Mouse (Mus musculus): ENCODE results near the gene Kcnc3.

The Kcnc3 gene

DNA sequence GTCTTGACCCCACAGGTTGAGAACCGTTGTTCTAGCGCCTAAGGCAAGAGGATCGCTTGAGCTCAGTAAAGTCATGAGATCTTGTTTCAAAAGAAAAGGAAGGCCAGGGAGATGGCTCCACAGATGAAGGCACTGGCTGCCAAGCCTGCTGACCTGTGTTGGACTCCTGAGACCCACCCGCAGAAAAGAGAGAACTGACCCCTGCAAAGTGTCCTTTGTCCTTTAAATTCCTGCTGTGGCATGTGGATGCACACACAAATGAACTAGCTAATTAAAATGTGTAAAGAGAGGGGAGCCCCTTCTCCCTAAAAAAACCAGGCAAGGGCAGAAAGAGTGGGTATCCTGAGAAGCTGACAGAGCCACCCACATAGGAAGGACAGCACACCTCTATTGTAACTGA is 18.7 kb upstream of the Kcnc3 start:
- no peak for DNase-seq

DNA sequence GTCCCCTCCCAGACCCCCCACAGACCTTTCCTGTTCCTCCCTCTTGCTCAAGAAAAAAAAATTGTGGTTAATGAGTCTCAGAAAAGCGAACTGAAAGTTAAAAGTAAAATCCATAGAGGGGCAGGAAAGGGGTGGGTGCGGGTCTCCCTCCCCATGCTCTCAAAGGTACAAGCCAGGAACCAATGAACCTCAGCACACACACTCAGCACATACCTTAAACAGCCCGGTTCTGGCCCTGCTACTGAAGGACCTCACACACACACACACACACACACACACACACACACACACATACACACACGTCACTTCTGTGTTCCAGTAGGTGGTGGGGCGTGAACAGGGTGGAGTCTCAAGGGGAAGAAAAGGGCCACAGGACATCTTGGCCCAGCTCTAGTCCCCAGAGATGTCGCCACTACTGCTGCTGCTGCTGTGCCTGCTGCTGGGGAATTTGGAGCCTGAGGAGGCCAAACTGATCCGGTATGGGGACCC is 18.2 kb upstream of the Kcnc3 start, which contains the start of gene Napsa:
Gene Napsa, plus strand, starts transcription at position 168 of the 489 bp plus-strand sequence.
- DNase-seq, result no peak

GRCm38 (mm10) chr7:44572956-44573484 is 17.4 kb upstream of the Kcnc3 start:
- DNase-seq, result no peak

DNA sequence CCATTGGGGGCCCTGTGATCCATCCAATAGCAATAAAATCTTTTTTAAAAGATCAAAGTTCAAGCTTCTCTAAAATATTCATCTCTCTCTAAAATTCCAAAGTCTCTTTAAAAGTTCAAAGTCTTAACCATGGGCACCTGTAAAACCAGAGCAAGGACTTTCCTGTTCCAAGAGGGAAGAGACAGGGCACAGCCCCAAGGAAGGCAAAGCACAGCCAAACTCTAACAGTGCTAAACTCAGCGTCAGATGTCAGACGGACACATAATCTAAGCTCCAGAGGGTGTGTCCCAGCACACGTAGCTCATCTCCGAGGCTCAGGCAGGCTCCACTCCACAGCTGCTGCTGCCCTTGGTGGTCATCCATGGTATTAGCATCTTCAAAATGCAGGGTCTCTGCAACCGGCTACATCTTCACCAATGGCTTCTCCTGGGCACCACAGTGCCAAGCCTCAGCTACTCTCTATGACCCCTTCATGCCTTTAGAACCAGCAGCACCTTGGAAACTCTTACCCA is 14.1 kb upstream of the Kcnc3 start:
- DNase-seq, result peak in 1 of 2 experiments; percentile 22

GRCm38 (mm10) chr7:44581637-44582036 is 8.8 kb upstream of the Kcnc3 start:
- DNase-seq, result no peak

GRCm38 (mm10) chr7:44582709-44583108 is 7.8 kb upstream of the Kcnc3 start:
- no peak for DNase-seq

GRCm38 (mm10) chr7:44583146-44583545 is 7.3 kb upstream of the Kcnc3 start:
- DNase-seq, result no peak

GRCm38 (mm10) chr7:44584265-44584804 is 6.1 kb upstream of the Kcnc3 start:
- DNase-seq, result no peak

DNA sequence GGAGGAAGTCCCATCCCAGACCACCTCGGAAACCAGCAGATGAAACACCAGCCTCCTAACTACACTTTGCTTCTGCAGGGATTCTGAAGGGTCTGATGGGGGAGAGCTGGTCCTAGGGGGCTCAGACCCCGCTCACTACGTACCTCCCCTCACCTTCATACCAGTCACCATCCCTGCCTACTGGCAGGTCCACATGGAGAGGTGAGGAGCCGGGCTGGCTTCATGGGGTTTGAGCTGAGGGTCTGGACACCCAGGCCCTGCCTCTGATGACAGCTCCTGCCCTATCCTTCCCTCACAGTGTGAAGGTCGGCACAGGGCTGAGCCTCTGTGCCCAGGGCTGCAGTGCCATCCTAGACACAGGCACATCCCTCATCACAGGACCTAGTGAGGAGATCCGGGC is 5.5 kb upstream of the Kcnc3 start:
- DNase-seq, result no peak

DNA sequence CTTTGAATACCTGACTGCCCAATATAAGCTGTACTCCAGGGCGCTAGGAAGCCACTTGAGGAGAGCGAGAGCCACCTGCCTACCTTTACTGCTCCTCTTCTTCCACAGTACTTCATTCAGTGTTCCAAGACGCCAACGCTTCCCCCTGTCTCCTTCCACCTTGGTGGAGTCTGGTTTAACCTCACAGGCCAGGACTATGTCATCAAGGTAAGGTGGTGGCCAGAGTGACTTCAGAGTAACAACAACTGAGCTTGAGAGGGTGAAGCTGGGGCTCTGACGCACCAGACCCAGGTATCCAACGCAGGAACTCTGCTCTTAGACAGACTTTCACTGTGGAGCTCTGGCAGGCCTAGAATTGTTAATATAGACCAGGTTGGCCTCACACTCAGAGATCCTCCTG is 4.9 kb upstream of the Kcnc3 start:
- DNase-seq, result no peak

DNA sequence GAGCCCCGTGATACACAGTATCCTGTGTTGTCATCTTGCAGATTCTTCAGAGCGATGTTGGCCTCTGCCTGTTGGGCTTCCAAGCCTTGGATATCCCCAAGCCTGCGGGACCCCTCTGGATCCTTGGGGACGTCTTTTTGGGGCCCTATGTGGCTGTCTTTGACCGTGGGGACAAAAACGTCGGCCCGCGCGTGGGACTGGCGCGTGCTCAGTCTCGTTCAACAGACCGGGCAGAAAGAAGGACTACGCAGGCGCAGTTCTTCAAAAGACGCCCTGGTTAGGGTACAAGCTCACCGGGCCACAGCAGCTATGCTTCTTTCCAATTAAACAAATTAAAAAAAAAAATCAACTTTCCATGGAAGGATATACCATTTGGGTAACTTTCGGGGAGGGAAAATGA is 3.9 kb upstream of the Kcnc3 start:
- peak; percentile 77 to 78 for DNase-seq

DNA sequence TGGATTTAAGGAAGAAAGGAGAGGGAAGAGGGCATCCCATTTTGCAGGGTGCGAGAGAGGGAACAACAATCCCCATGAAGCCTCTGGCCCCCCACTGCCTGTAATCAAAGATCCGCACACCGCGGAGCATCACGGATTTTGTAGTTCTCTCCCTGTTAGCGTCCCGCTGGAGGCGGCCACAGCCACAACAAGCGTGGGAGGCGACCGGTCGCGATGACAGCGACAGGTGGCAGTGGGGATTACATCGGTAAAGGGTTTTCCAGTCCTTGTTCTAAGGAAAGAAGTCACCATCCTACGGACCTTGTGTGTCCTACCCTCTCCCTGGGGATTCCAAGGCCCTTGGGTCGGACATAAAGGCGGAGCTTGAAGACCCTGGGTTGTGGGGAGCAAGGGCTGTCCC is 3.5 kb upstream of the Kcnc3 start:
- DNase-seq, result peak; percentile 89 to 91

DNA sequence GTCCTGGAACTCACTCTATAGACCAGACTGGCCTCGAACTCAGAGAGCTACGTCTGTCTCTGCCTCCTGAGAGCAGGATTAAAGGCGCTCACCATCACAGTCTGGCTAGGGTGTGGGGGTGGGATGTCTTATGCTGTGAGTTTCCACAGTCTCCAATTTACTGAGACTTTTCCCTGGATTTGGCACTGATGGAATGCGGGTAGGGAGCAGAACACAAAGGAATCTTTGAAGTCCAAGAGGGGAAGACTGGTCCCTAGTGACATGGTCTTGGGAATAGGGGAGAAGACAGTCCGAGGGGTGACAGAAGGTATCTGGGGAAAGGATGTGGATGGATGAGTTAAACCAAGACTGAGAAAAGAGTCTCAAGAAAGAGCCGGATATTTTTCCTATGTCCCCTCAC is 2.8 kb upstream of the Kcnc3 start:
- DNase-seq, result no peak

- peak in 1 of 2 experiments; percentile 49 for DNase-seq
Measured at GRCm38 (mm10) chr7:44588338-44588737, 2.1 kb upstream of the Kcnc3 start.

- DNase-seq, result peak; percentile 94 to 97
Measured at GRCm38 (mm10) chr7:44589149-44589548, 1.3 kb upstream of the Kcnc3 start.

- peak; percentile 76 to 80 for DNase-seq
Measured at GRCm38 (mm10) chr7:44589946-44590345, 518 bp upstream of the Kcnc3 start.

GRCm38 (mm10) chr7:44591348-44592116 is 1.1 kb downstream of the Kcnc3 start:
- DNase-seq, result peak; percentile 68 to 73

- DNase-seq, result peak; percentile 65 to 72
Measured at GRCm38 (mm10) chr7:44593051-44593450, 2.6 kb downstream of the Kcnc3 start.

DNA sequence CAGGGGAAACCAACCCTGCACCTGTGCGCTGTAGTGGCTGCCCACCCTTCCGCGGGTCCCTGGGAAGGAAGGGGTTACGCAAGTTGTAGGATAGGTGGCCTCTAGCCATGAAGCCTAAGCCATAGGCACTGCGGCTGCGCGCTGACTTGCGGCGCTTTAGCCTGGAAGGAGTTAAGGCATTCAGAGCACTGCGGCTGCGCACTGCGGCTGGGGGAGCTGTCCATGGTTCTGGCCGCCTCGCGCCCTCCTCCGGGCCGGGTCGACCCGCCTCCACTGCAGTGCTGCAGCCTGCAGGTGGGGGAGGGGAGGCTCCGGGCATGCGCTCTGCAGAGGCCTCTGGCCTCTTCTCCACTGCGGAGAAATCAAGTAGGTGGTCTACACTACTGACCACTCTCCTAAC is 3.3 kb downstream of the Kcnc3 start:
- DNase-seq, result peak; percentile 99 to 100

DNA sequence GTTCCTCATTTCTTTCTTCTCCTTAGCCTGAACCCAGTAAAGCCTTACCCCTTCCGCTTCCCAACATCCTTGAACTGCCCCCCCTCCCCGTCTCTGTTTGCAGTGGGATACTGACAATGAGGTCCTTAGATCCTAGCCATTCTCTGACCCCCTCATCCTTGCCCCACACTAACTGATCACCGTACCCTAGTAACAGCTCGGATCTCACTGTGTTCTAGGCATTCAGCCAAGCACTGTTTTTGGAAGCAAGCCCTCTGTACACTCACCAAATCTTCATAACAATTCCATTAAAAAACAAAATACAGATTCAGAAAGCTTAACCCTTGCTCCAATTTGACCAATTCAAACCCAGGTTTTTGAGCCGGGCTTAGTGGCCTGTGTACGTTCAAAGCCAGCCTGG is 3.8 kb downstream of the Kcnc3 start:
- peak; percentile 92 to 94 for DNase-seq

DNA sequence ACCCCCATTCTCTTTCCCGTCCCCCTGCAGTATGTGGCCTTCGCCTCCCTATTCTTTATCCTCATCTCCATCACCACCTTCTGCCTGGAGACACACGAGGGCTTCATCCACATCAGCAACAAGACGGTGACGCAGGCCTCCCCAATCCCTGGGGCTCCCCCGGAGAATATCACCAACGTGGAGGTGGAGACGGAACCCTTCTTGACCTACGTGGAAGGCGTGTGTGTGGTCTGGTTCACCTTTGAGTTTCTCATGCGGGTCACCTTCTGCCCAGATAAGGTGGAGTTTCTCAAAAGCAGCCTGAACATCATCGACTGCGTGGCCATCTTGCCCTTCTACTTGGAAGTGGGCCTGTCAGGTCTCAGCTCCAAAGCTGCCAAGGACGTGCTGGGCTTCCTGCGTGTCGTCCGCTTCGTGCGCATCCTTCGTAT is 4.7 kb downstream of the Kcnc3 start:
- DNase-seq, result peak in 1 of 2 experiments; percentile 36

DNA sequence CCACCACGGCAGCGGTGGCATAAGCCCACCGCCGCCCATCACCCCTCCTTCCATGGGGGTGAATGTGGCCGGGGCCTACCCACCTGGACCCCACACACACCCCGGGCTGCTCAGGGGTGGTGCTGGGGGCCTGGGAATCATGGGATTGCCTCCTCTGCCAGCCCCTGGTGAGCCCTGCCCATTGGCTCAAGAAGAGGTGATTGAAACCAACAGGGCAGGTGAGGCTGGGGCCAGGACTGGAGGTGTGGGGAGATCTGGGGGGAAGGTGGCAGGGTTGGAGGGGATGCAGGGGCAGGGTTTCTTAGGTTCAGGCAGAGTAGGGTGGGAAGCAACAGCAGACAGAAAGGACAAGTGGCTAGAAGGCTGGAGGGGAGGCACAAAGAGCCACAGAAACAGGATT is 5.6 kb downstream of the Kcnc3 start:
- no peak for DNase-seq

DNA sequence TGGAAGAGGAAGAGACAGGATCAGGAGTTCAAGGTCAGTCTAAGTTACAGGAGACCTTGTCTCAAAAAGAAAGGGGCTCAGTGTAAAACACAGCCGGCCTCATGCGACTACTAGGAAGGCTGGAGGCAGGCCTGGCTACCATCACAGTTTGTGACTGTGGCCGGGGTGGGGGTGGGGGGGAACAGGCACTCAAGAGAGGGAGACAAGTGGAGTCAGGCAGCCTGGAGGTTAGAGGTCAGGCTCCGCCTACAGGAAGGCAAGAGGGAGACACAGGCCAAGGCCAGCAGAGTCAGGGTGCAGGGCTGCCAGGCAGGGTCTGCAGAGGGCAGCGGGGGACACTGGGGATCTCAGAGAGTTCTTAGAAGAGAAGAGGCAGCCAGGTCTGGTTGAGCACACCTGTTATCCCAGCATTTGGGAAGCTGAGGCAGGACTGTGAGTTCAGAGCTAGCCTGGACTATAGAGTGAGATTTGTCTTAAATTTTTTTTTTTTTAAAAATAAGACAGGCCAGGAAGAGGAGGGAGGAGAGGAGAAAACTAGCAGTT is 6.6 kb downstream of the Kcnc3 start:
- peak in 1 of 2 experiments; percentile 25 for DNase-seq

DNA sequence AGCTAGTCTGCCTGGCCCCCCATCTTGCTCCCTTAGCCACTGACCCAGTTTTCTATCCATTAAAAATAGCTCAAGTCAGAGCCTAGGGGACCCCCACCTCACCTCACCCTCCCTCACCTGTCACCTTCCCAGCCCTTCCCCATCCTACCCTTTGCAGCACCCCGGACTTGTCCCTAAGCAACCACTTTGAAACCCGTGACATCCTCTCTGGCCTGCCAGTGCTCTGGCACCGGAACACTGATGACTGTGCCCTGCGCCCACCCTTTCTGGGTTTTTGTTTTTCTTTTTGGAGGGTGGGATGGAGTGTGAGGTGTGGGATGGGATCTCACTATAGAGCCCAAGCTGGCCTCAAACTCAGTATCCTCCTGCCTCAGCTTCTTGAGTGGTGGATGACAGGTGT is 7.2 kb downstream of the Kcnc3 start:
- DNase-seq, result no peak

All from cerebellum, postnatal 10 days (tissue).